Mouse (Mus musculus): Measurements from ENCODE around the gene Ifit2.
"Not testable (repeated sequence)": the region's sequence is repeated elsewhere in the genome, so short reads cannot be mapped to it uniquely, and the experiment has no call there.

- TF ChIP-seq TAL1, GATA1 (IDR thresholded peaks at IDR 0.05; ENCODE audit: low read length): not testable (repeated sequence)
Measured at GRCm38 (mm10) chr19:34612243-34613001, 61.9 kb downstream of the Ifit2 start.

All from erythroblast, embryonic 14.5 days (primary cell).